Mouse (Mus musculus) gastrocnemius, adult 2 months (tissue): ENCODE data around the gene Senp7. TPM values are rescaled to one million over a fixed set of nuclear protein-coding genes. Genes with fewer than 3 reads are reported as not detected.

ENCODE experiments used
- DNase-seq: peaks from one replicate; pipeline ENCODE4 v3.0.0; 2022
- H3K27ac ChIP-seq: fragments of 200-600 bp; 2 replicates; pipeline ENCODE4 v1.8.1; 2022; ENCODE audit warnings: mild to moderate bottlenecking
- H3K4me3 ChIP-seq: fragments of 200-600 bp; 2 replicates; pipeline ENCODE4 v1.8.1; 2022; ENCODE audit warnings: mild to moderate bottlenecking, moderate library complexity
- CTCF ChIP-seq: fragments of 200-600 bp; IDR thresholded peaks from 2 replicates; pipeline ENCODE4 v1.8.1; 2022; ENCODE audit warnings: antibody characterized with exemption, mild to moderate bottlenecking, moderate library complexity
- intact Hi-C: fragments of 180-260 bp; cut with DNase I; formaldehyde crosslinking; loops from one replicate; pipeline ENCODE4 v1.15.1; 2025
- microRNA-seq: library from miRNA; unstranded; fragments of <30 nt; microRNA quantifications from one replicate; pipeline ENCODE4 v1.2.0, GENCODE M21; 2021
- total RNA-seq, 2 experiments: library from RNA; stranded (reverse); gene quantifications; 2 replicates each; pipeline ENCODE4 v1.2.3; 2021

The Senp7 gene
- total RNA-seq, 2 experiments from 2014 or later = 10.9 to 14.6 TPM

DNA sequence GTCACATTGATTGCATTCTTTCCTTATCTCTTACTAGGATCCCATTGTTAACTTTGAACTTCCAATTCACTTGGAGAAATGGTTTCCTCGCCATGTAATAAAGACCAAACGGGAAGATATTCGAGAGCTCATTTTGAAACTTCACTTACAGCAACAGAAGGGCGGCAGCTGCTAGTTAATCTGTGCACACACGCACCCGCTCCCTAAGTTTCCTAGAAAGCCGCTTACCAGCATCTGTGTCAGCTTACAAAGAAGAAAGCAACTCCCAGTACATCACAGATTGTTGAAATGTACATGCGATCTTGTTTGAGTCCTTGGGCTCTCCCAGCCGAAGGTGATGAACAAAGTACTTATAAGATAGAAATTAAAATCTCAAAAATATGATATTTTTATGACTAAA, 140.1 kb downstream of the Senp7 start:
- no peak for DNase-seq
- Histone ChIP-seq H3K4me3 (no peak overlapping the region), H3K27ac (no peak overlapping the region)
- TF ChIP-seq CTCF = no peak
- intact Hi-C loops = no loop called here

DNA sequence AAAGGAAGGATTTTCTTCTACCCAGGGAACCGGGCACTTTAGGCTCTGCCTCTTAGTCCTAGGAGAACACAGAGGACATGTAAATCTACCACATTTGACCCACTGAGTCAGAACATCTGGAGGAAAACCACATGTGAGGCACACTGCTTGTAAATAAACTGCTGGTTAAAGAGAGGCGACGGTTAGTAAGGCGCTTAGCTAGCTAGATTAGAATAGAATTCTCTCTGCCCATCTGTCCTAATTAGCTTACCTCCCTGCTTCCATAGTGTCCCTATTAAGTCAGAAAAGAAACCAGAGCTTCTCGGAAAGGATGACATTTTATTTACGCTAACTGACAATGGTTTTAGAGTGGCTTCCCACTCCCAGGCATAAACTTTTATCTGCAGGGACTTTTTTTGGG, 155.9 kb downstream of the Senp7 start, which contains the start of gene Impg2:
TSS of gene Impg2 (plus strand) at position 263 of the 400 bp plus-strand sequence.
- TF ChIP-seq CTCF = no peak
- intact Hi-C loops = no loop called here
- no peak for DNase-seq
- Histone ChIP-seq H3K4me3 (no peak within 1 kb of the TSS), H3K27ac (no peak within 1 kb of the TSS)

DNA sequence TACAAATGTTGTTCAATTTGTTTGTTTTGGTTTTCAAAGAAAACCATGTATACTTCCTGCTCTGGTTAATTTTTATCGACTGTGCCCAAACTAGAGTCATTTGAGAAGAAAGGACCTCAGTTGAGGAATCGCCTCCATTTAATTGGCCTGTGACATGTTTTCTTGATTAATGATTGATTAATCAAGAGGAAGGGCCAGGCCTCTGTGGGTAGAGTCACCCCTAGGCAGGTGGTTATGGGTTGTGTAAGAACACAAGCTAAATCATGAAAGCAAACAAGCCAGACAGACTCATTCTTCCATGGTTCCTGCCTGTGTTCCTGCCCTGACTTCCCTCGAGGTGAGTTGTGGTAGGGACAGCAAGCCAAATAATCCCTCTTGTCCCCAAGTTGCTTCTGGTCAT, 164.6 kb downstream of the Senp7 start:
- Histone ChIP-seq H3K27ac (no peak overlapping the region), H3K4me3 (no peak overlapping the region)
- no peak for DNase-seq
- no peak for TF ChIP-seq CTCF
- intact Hi-C loops = no loop called here

DNA sequence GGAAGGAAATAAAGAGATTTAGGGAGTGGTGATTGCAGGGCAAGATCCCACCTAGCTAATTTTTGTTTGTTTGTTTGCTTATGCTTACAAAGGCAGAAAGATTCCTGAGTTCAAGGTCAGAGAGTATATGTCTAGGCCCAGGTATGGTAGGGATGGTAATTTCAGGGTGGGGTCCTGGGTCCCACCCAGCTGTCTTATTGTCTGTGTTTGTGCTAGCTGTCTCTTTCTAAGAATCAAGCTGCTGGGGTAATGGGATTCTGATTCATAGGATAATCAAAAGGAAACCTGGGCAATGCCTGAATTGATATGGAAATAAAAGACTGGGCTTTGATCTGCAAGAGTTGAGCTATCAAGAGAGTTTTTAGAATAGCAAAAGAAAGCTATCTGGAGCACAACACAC, 179.5 kb downstream of the Senp7 start:
- Histone ChIP-seq H3K4me3 (no peak overlapping the region), H3K27ac (no peak overlapping the region)
- intact Hi-C loops = no loop called here
- no peak for DNase-seq
- no peak for TF ChIP-seq CTCF

DNA sequence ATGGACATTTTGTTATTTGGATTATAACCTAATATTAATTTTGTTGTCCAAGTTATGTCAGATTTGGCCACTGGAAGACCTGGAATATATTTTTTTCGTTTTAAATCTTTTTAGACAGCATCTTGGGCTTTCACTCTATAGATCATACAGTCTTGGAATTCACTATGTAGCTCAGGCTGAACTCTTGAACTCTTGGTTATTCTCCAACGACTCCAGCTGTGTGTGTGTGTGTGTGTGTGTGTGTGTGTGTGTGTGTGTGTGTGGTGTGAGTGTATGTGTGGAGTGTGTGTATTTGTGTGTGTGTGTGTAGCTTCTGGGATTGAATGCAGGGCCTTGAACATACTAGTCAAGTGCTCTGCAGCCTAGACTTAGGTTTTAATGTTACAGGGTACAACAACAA, 181.3 kb downstream of the Senp7 start:
- Histone ChIP-seq H3K4me3 (no peak overlapping the region), H3K27ac (no peak overlapping the region)
- TF ChIP-seq CTCF = no peak
- intact Hi-C loops = no loop called here
- DNase-seq = no peak

DNA sequence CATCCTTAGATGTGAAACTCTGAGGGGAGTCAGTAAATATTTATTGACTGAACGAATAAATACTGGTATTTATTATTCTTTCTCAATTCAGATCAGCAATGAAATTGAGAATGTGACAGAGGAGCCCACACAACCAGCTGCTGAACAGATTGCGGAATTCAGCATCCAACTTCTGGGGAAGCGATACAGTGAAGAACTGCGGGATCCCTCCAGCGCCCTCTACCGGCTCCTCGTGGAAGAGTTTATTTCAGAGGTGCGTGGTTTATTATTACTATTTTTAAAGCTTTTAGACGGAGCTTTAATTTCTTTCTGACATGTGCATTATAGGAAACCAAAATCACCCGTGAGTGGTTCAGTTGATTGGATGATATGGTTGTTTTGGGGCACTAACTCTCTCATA, 183.2 kb downstream of the Senp7 start:
- H3K4me3 ChIP-seq = no peak overlapping the region
- intact Hi-C loops = no loop called here
- peak; percentile 39 for DNase-seq
- peak; percentile 49 for TF ChIP-seq CTCF
- H3K27ac ChIP-seq = no peak overlapping the region

DNA sequence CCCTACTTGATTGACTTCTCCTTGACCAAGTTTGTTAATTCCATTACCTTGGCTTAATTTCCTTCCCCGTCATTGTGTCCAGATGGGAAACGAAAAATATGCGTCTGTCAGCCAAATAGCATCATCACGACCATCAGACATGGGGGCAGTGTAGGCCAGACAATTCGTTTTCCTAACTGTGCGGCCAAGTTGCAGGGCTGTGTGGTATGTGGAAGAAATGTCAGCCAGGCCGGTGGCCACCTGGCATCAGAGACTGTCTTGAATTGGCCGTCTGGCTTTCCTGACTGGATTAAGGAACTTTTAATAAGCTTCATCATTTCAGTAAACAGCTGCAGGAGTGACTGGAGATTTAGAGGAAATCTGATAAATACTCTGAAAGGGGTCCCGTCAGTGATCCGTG, 184.6 kb downstream of the Senp7 start:
- peak overlapping the region; percentile 43 for H3K27ac ChIP-seq
- DNase-seq = peak; percentile 65
- no peak for TF ChIP-seq CTCF
- H3K4me3 ChIP-seq = no peak overlapping the region
- intact Hi-C loops = no loop called here

Small RNA genes lying within 50 kb of the gene (microRNA-seq; reads per million reads assigned to microRNA genes)
- not detected for gene Gm24047

Other genes starting within 250 kb of the Senp7 start
- 1 to 10 TPM; 1.1 TPM for gene Nfkbiz, start 209.4 kb upstream of the Senp7 start, total RNA-seq
- under 1 TPM; 0.39 to 0.56 TPM for gene Nxpe3, start 153.1 kb upstream of the Senp7 start, total RNA-seq
- 1 to 10 TPM; 5.8 to 6.3 TPM for gene Cep97, start 113.5 kb upstream of the Senp7 start, total RNA-seq
- gene Rpl24, start 82.1 kb upstream of the Senp7 start, total RNA-seq = 100 to 1,000 TPM; 585 to 675 TPM
- gene Zbtb11, start 74.5 kb upstream of the Senp7 start, total RNA-seq = 10 to 100 TPM; 12.4 to 13.0 TPM
- 10 to 100 TPM; 55.9 to 62.6 TPM for gene Pcnp, start 18.6 kb upstream of the Senp7 start, total RNA-seq
- 10 to 100 TPM in 1 of 2 experiments, 1 to 10 TPM in 1; 8.4 to 10.2 TPM for gene Trmt10c, start 10.5 kb upstream of the Senp7 start, total RNA-seq
- gene Impg2, start 156.0 kb downstream of the Senp7 start, total RNA-seq = under 1 TPM; 0.05 to 0.17 TPM